Mouse (Mus musculus) erythroblast, embryonic 14.5 days (primary cell): ENCODE results near the gene Pdilt.

ENCODE experiments used
- GATA1 ChIP-seq: IDR thresholded peaks from 2 replicates; pipeline ENCODE4 v1.6.1; 2012; ENCODE audit warnings: low read length, inconsistent platforms, mixed read lengths
- TAL1 ChIP-seq: IDR thresholded peaks from 3 replicates; pipeline ENCODE4 v1.6.1; 2012; ENCODE audit warnings: low read length, inconsistent platforms, mixed read lengths

DNA sequence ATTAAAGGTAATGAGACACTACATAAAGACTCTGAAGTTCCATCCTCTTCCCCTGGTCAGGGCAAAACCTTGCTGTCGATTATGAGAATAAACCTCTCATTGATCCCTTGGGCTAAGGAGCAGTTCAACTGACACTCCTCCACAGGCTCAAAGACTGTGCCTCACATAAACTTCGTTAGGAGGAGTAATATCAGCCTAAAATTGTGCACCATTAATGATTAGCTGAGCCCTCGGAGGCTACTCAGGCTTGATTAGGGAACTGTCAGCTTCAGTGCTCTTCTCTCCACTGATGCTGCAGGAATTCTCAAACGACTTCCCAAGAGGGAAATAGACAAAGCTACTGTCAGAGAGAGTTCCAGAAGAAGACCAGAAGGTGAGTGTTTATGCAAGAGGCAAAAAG lies 38.2 kb upstream of the Pdilt start:
- TF ChIP-seq GATA1 (no peak), TAL1 (no peak)
